Mouse (Mus musculus): ENCODE measurements at regions not wholly inside any gene's neighbourhood (a gene's known extent, or its start where the extent isn't known, plus 50 kb on each side); places are given as distances from the start of the nearest gene placed in this dataset.

- Histone ChIP-seq H3K36me3 (ENCODE audit: control insufficient read depth, insufficient read depth, low read length) (no peaks in the 10 kb centered on the region), H3K4me3 (ENCODE audit: low read length) (no peak overlapping the region), H3K4me2 (replicated peaks; ENCODE audit: low read depth, low read length) (no peak overlapping the region), H3K9ac (ENCODE audit: low read depth, low read length) (no peak overlapping the region), H3K27ac (ENCODE audit: low read depth, low read length) (no peak overlapping the region), H3K27me3 (ENCODE audit: control insufficient read depth, insufficient read depth, low read length) (no peaks in the 10 kb centered on the region), H3K4me1 (ENCODE audit: control insufficient read depth, insufficient read depth, low read length) (peaks cover 14% of the 10 kb centered on the region; the same call in 1 of the 2 replicates), H3K9me3 (ENCODE audit: control insufficient read depth, low read length) (no peaks in the 10 kb centered on the region)
- WGBS = 80% methylated on average over 20 of the region's 20 CpGs
- no peak for ATAC-seq (ENCODE audit: low FRiP score, low TSS enrichment)
Observed at GRCm38 (mm10) chr1:92754793-92755488, 76.5 kb upstream of the Gpc1 start.

DNA sequence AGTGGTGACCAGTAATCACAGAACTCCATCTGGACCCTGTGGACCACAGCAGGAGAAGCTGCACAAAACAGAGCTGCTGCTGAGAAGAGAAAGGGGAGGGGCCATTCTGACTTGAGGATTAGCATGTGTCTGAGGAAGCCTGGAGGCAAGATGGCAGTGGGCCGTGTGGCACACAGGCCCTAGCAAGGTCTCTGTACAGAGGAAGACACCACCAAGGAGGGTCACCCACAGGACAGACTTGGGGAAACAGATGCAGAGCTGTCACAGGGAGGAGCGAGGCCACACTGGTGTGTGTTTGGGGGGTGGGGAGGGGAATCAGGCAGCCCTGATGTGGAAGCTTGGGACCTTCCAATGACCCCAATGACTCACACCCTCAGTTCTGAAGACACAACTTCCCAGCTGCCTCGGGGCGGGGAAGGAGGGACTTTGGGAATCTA, 79.7 kb upstream of the Gpc1 start:
- no peak overlapping the region for H3K4me2 ChIP-seq (replicated peaks; ENCODE audit: low read depth, low read length)

GRCm38 (mm10) chr1:92749475-92749874, 82.0 kb upstream of the Gpc1 start:
- Histone ChIP-seq H3K36me3 (ENCODE audit: control insufficient read depth, insufficient read depth, low read length) (no peaks in the 10 kb centered on the region), H3K27ac (ENCODE audit: low read depth, low read length) (no peak overlapping the region), H3K4me2 (replicated peaks; ENCODE audit: low read depth, low read length) (no peak overlapping the region), H3K4me1 (ENCODE audit: control insufficient read depth, insufficient read depth, low read length) (peaks cover 23% of the 10 kb centered on the region; the same call in 1 of the 2 replicates), H3K9me3 (ENCODE audit: control insufficient read depth, low read length) (no peaks in the 10 kb centered on the region), H3K27me3 (ENCODE audit: control insufficient read depth, insufficient read depth, low read length) (no peaks in the 10 kb centered on the region), H3K4me3 (ENCODE audit: low read length) (no peak overlapping the region), H3K9ac (ENCODE audit: low read depth, low read length) (no peak overlapping the region)
- WGBS = 36% methylated on average over 7 of the region's 7 CpGs
- ATAC-seq (ENCODE audit: low FRiP score, low TSS enrichment) = no peak

More for the DNA sequence above, 79.7 kb upstream of the Gpc1 start:
- Histone ChIP-seq H3K9me3 (ENCODE audit: control insufficient read depth, low read length) (no peaks in the 10 kb centered on the region), H3K4me1 (ENCODE audit: control insufficient read depth, insufficient read depth, low read length) (peaks cover 14% of the 10 kb centered on the region; the same call in 1 of the 2 replicates), H3K4me3 (ENCODE audit: low read length) (no peak overlapping the region), H3K27me3 (ENCODE audit: control insufficient read depth, insufficient read depth, low read length) (no peaks in the 10 kb centered on the region), H3K9ac (ENCODE audit: low read depth, low read length) (no peak overlapping the region), H3K36me3 (ENCODE audit: control insufficient read depth, insufficient read depth, low read length) (no peaks in the 10 kb centered on the region), H3K27ac (ENCODE audit: low read depth, low read length) (peak overlapping the region; percentile 17; the same call in 1 of the 2 replicates)
- WGBS = 27% methylated on average over 4 of the region's 4 CpGs
- peak; percentile 56; the same call in 1 of the 2 replicates for ATAC-seq (ENCODE audit: low FRiP score, low TSS enrichment)

DNA sequence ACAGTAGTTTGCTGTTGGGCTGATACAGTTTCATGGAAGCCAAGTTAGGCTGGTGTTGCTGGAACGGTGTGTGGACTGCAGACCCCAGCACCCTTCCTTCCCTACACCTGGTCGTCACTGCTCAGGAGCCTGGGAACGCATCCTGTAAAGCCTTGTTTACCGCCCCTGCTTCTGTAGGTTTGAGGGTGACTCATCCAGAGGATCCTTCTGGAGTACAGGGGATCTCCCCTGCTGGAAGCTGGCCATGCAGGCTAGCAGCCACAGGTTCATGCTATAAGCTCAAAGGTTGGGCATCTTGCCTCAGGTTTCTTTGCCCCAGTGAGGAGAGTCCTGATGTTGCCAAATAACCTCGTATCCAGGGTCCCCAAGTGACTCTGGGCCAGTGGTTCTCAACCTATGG, 86.2 kb upstream of the Gpc1 start:
- Histone ChIP-seq H3K9me3 (ENCODE audit: control insufficient read depth, low read length) (no peaks in the 10 kb centered on the region), H3K9ac (ENCODE audit: low read depth, low read length) (no peak overlapping the region), H3K4me3 (ENCODE audit: low read length) (no peak overlapping the region), H3K36me3 (ENCODE audit: control insufficient read depth, insufficient read depth, low read length) (no peaks in the 10 kb centered on the region), H3K4me2 (replicated peaks; ENCODE audit: low read depth, low read length) (no peak overlapping the region), H3K27ac (ENCODE audit: low read depth, low read length) (no peak overlapping the region), H3K27me3 (ENCODE audit: control insufficient read depth, insufficient read depth, low read length) (no peaks in the 10 kb centered on the region), H3K4me1 (ENCODE audit: control insufficient read depth, insufficient read depth, low read length) (0 out of 2 replicates have a peak, but pooled peaks cover 9% of the 10 kb centered on the region)
- 60% methylated on average over 5 of the region's 5 CpGs for WGBS
- no peak for ATAC-seq (ENCODE audit: low FRiP score, low TSS enrichment)

DNA sequence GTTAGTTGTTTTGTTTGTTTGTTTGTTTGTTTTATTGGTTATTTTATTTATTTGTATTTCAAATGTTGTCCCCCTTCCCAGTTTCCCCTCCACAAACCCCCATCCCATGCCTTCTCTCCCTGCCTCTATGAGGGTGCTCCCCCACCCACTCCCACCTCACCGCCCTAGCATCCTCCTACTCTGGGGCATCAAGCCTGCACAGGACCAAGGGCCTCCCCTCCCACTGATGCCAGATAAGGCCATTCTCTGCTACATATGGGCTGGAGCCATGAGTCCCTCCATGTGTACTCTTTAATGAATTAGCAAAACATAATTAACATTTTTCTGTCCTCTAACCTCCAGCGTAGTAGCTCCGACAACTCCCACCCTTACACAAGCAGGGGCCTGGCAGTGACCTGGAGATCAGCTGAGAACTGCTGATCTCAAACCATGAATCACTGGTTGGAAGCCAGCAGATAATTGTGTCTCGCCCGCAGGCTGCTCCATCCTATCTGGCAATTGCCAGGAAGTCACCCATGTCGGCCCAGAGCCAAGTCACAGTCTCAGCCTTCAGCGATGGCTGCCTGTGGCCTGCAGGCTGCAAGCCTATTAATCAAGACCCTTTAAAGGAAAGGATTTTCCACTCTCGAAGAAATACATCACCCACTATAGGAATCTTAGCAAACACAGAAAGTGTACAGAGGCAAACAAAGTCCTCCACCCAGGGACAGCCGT, 86.8 kb upstream of the Gpc1 start:
- Histone ChIP-seq H3K9me3 (ENCODE audit: control insufficient read depth, low read length) (no peaks in the 10 kb centered on the region), H3K36me3 (ENCODE audit: control insufficient read depth, insufficient read depth, low read length) (no peaks in the 10 kb centered on the region), H3K4me1 (ENCODE audit: control insufficient read depth, insufficient read depth, low read length) (0 out of 2 replicates have a peak, but pooled peaks cover 9% of the 10 kb centered on the region), H3K27me3 (ENCODE audit: control insufficient read depth, insufficient read depth, low read length) (no peaks in the 10 kb centered on the region), H3K4me2 (replicated peaks; ENCODE audit: low read depth, low read length) (no peak overlapping the region), H3K4me3 (ENCODE audit: low read length) (no peak overlapping the region), H3K27ac (ENCODE audit: low read depth, low read length) (no peak overlapping the region), H3K9ac (ENCODE audit: low read depth, low read length) (no peak overlapping the region)
- peak; percentile 69 for ATAC-seq (ENCODE audit: low FRiP score, low TSS enrichment)
- 12% methylated on average over 9 of the region's 9 CpGs for WGBS

DNA sequence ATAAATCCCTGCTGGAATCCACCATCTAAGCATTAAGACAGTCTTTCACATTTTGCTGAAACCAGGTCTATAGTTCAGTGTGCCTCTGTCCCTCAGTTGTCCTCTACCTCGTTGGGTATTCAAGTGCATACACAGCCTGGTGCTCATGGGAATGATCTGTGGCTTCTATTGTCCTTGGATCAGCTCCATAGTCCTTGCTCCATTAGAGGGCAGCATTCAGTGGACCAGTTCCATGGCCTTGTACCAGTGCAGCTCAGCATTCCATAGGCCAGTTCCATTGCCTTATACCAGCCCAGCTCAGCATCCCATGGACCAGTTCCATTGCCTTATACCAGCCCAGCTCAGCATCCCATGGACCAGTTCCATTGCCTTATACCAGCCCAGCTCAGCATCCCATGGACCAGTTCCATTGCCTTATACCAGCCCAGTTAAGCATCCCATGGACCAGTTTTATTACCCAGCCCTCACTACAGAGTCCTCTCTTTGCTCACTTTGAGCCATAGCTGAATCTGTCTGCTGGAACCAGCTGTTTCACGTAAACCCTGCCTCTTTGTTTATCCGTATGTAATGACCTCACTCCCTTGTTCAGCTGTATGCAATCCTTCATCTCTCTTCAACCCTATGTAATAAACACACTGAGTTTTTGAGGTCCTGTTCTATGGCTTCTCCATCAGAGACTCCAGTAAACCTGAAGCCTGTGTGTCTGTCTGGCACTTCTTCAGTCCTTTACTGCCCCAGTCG, 88.4 kb upstream of the Gpc1 start:
- no peaks in the 10 kb centered on the region for H3K9me3 ChIP-seq (ENCODE audit: control insufficient read depth, low read length)

GRCm38 (mm10) chr1:92742300-92742699, 89.1 kb upstream of the Gpc1 start:
- 0 out of 2 replicates have a peak, but pooled peaks cover 9% of the 10 kb centered on the region for H3K4me1 ChIP-seq (ENCODE audit: control insufficient read depth, insufficient read depth, low read length)
- H3K27ac ChIP-seq (ENCODE audit: low read depth, low read length) = no peak overlapping the region
- H3K9me3 ChIP-seq (ENCODE audit: control insufficient read depth, low read length) = no peaks in the 10 kb centered on the region
- H3K27me3 ChIP-seq (ENCODE audit: control insufficient read depth, insufficient read depth, low read length) = no peaks in the 10 kb centered on the region
- 69% methylated on average over 6 of the region's 6 CpGs for WGBS
- H3K36me3 ChIP-seq (ENCODE audit: control insufficient read depth, insufficient read depth, low read length) = no peaks in the 10 kb centered on the region
- H3K9ac ChIP-seq (ENCODE audit: low read depth, low read length) = no peak overlapping the region
- no peak overlapping the region for H3K4me3 ChIP-seq (ENCODE audit: low read length)
- H3K4me2 ChIP-seq (replicated peaks; ENCODE audit: low read depth, low read length) = no peak overlapping the region
- no peak for ATAC-seq (ENCODE audit: low FRiP score, low TSS enrichment)

More for the DNA sequence above, 88.4 kb upstream of the Gpc1 start:
- no peak; the same call in 1 of the 2 replicates for ATAC-seq (ENCODE audit: low FRiP score, low TSS enrichment)
- no peaks in the 10 kb centered on the region for H3K36me3 ChIP-seq (ENCODE audit: control insufficient read depth, insufficient read depth, low read length)
- WGBS = 58% methylated on average over 4 of the region's 4 CpGs
- no peak overlapping the region for H3K9ac ChIP-seq (ENCODE audit: low read depth, low read length)
- no peak overlapping the region for H3K27ac ChIP-seq (ENCODE audit: low read depth, low read length)
- H3K4me2 ChIP-seq (replicated peaks; ENCODE audit: low read depth, low read length) = no peak overlapping the region
- H3K27me3 ChIP-seq (ENCODE audit: control insufficient read depth, insufficient read depth, low read length) = no peaks in the 10 kb centered on the region
- H3K4me3 ChIP-seq (ENCODE audit: low read length) = no peak overlapping the region
- 0 out of 2 replicates have a peak, but pooled peaks cover 9% of the 10 kb centered on the region for H3K4me1 ChIP-seq (ENCODE audit: control insufficient read depth, insufficient read depth, low read length)

- no peak for ATAC-seq (ENCODE audit: low FRiP score, low TSS enrichment)
- no peaks in the 10 kb centered on the region for H3K9me3 ChIP-seq (ENCODE audit: control insufficient read depth, low read length)
- no peak overlapping the region for H3K9ac ChIP-seq (ENCODE audit: low read depth, low read length)
- no peaks in the 10 kb centered on the region for H3K36me3 ChIP-seq (ENCODE audit: control insufficient read depth, insufficient read depth, low read length)
- 0 out of 2 replicates have a peak, but pooled peaks cover 9% of the 10 kb centered on the region for H3K4me1 ChIP-seq (ENCODE audit: control insufficient read depth, insufficient read depth, low read length)
- 46% methylated on average over 5 of the region's 5 CpGs for WGBS
- H3K4me3 ChIP-seq (ENCODE audit: low read length) = no peak overlapping the region
- H3K27me3 ChIP-seq (ENCODE audit: control insufficient read depth, insufficient read depth, low read length) = no peaks in the 10 kb centered on the region
- H3K4me2 ChIP-seq (replicated peaks; ENCODE audit: low read depth, low read length) = no peak overlapping the region
- H3K27ac ChIP-seq (ENCODE audit: low read depth, low read length) = no peak overlapping the region
Observed at GRCm38 (mm10) chr1:92741047-92741446, 90.4 kb upstream of the Gpc1 start.
